Mouse (Mus musculus): ENCODE measurements around the gene Gm3336.
A peak's percentile ranks its signal among the peaks of the same experiment; 100 is the strongest.

The Gm3336 gene

DNA sequence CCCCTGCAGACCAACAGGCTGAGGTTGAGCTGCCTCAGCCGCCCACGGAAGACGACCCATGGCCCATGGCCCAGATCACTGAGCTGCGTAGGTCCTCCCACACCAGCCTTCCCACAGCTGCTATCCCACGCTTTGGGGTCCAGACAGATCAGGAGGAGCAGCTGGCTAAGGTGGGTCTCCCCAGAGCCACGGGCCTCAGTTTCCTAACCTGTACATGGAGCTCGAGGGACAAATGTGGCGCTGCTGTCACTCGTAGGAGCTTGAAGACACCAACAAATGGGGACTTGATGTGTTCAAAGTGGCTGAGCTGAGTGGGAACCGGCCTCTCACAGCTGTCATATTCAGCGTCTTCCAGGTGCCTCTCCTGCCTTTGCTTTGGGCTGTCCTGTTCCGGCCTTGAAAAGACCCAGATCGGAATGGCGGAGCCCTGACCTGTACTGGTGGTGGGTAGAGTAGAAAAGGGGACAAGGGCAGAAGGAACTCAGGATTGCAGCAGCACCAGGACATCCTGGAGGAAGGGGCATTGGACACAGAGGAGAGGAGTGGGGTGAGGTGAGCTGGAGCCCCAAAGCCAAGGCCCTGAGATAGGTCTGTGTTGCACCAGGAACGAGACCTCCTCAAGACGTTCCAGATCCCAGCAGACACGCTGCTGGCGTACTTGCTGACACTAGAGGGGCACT lies 29.0 kb downstream of the Gm3336 start:
- DNase-seq (ENCODE audit: low spot score in 2 of 2), result no peak

DNA sequence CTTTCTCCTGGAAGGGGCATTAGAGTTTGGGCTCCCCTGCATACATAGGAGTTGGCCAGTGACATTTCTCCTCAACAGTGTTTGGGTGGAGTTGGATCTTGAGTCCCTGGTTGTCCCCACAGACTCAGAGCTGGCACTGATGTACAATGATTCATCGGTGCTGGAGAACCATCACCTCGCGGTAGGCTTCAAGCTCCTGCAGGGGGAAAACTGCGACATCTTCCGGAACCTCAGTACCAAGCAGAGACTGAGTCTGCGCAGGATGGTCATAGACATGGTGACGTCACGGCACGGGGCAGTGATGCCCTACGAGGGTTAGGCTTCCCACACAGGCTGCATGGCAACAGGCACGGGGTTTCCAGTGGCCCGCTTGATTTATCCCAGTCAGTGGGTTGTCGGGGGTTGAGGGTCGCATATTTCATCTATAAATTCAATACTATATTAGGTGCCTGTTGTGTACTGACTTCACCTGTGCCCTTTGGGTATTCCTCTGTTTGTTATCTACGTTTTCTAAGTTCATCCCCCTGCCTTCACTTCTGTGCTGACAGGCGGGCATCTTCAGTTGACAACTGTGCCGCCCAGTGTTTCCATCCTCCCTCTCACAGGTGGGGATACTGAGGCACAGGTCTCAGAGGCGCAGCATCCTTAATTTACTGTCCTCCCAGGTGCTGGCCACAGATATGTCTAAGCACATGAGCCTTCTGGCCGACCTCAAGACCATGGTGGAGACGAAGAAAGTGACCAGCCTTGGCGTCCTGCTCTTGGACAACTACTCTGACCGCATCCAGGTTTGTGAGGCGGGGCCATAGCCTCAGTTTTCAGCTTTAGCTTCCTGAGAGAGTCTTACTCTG lies 30.1 kb downstream of the Gm3336 start:
- DNase-seq (ENCODE audit: low spot score in 2 of 2), result no peak

DNA sequence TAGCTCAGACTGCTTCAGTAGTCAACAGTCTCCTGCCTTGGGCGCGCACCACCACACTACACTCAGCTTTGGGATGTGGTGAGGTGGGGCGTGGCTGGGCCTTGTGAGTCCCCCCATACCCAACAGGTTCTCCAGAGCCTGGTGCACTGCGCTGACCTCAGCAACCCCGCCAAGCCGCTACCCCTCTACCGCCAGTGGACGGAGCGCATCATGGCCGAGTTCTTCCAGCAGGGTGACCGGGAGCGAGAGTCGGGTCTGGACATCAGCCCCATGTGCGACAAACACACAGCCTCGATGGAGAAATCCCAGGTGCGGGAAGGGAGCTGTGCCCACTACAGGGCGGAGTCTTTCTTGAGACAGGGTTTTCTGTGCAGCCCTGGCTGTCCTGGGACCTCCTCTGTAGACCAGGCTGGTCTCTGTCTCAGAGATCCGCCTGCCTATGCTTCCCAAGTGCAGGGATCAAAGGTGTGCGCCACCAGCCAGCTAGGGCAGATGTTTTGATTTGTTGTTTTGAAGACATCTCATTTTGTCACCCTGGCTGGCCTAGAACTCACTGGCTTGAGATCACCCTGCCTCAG lies 30.8 kb downstream of the Gm3336 start:
- no peak for DNase-seq (ENCODE audit: low spot score in 2 of 2)

DNA sequence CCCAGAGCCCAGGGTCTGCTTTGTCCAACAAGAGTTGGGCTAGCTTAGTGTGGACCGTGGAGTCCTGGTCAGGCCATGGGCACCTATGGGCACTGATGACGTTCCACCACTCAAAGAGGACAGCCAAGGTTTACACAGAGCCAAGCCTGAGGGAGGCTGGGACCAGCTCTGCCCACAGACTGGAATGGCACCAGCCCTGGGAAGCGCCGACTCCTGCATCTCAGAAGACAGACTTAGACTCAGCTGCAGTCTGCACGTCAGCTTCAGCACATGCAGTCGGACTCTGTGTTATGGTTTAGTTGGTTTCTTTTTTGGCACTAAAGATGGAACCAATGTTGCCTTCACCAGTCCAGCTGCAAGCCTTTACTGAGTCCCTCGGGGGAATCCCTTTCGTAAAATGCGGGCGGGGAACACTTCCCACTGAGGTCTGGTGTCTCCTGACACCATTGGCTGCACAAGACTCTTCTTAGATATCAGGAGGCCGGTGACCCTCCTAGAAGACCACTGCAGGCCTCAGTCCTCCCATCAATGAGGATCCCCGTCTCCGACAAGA lies 31.9 kb downstream of the Gm3336 start:
- DNase-seq (ENCODE audit: low spot score in 2 of 2), result no peak

DNA sequence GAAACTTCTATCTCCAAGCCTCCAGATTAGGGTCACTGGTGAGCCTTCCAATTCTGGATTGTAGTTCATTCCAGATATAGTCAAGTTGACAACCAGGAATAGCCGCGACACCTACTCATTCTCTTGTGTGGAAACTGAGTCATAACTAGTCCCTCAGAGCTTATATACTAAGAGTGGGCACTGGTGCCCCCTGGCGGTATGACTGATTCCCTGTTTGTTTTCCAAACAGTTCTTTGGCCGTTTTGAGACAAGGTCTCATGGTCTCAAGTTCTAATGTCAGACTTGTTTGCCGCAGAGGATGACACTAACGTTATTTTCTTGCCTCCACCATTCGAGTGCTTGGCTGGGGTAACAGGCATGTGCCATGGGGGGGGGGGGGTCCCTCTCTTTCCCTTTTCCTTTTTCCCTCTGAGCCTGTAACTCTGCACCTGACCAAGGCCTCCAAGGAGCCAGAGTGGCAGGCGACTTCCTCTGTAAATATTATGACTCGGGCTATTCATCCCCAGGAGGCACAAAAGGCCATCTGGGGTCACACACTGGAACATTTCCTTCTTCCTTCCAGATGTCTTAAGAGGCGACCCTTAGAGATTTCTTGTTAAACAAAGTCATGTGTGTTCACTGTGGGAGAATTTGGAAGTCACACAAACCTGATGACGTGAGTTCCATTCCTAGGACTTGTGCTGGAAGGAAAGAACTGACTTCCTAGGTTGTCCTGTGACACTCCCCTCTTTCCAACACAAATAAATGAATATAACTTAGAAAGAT lies 33.8 kb downstream of the Gm3336 start:
- DNase-seq (ENCODE audit: low spot score in 2 of 2), result peak in 1 of 2 experiments; percentile 57

DNA sequence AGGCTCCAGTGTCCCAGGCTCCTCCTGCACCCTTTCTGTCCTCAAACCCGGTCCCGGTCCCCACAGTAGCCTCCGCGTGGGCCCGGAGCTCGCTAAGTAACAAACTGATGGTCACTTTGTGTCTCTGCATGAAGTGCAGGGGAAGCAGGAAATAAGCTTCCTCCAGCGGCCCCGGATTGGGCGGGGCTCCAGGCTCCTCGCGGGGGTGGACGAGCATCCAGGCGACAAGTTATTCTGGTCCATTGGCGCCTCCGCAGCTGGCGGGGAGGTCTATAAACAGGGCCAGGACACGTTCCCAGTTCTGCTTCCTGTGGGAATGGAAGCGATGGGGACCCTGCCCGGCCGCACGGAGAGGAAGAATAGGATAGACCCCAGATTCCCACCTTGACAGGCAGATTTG lies 34.8 kb downstream of the Gm3336 start:
- peak; percentile 74 to 81 for DNase-seq (ENCODE audit: low spot score in 2 of 2)

DNA sequence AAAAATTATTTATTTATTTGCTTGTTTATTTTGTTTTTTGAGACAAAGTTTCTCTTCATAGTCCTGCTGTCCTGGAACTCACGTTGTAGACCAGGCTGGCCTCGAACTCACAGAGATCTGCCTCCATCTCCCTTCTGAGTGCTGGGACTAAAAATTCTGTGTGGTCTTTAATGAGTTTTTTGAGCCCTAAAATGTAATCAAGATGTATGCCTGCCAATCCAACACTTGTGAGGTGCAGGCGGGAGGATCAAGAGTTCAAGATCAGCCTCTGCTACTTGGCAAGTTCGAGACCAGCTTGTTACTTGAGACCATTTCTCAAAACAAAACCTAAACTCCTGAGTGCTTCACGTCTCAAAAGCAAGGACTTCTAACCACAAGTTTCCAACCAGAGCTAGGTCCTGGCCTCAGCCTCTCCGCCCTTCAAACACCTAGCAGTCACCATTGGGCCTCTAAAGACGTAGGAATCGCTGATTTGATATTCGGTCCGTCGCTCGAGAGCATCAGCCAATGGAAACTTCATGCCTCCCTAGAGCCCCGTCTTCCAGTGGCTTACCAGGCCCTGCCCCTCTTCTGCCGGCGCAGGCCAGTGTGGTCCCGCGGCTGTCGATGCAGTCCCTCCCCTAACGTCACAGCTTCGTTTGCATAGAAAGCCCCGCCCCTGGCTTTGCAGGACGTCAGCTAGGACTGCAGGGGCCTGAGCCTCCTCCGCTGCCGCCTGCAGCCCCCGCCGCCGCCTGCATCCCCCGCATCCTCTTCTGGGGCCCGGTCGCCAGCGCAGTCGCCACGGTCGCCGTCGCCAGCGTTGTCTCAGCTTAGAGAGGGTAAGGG lies 35.9 kb downstream of the Gm3336 start, which contains the start of gene Rab3a:
Rab3a (plus strand) TSS at position 637 of the 828 bp plus-strand sequence.
- DNase-seq (ENCODE audit: low spot score in 2 of 2), result peak; percentile 96 to 97

DNA sequence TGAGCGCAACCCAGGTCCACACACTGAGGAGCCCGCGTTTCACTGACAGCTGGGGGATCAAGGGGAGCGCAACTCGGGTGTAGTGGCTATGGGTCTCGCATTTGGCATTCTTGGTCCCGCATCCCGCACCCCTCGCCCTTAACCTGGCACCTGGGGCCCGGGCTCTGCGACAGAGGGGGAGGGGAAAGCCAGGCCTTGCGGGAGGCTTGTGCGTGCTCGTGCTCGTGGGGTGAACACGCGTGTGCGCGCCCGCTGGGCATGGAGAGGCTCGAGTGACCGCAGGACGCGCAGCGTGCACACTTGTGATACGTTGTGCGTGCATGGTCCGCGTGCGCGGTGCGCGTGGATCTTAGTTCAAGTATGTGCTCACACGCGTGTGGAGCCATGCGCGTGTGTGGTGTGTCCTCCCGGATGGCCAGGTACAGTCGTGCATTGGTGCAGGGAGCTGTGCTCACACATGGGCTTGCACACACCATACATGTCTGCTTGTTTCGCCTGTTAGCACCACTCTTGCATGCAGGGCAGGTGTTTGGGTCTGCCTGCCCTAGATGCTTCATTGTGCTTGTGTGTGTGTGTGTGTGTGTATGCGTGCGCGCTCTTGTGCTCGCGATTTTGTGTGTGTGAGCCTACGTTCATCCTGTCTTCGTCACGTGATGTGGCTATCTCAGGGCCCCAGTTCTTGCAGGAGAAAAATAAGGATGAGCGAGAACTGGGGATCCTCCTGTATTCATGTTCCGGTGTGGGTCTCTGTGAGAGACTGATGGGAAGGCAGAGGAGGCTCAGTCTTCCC lies 36.7 kb downstream of the Gm3336 start:
- peak; percentile 75 to 79 for DNase-seq (ENCODE audit: low spot score in 2 of 2)

DNA sequence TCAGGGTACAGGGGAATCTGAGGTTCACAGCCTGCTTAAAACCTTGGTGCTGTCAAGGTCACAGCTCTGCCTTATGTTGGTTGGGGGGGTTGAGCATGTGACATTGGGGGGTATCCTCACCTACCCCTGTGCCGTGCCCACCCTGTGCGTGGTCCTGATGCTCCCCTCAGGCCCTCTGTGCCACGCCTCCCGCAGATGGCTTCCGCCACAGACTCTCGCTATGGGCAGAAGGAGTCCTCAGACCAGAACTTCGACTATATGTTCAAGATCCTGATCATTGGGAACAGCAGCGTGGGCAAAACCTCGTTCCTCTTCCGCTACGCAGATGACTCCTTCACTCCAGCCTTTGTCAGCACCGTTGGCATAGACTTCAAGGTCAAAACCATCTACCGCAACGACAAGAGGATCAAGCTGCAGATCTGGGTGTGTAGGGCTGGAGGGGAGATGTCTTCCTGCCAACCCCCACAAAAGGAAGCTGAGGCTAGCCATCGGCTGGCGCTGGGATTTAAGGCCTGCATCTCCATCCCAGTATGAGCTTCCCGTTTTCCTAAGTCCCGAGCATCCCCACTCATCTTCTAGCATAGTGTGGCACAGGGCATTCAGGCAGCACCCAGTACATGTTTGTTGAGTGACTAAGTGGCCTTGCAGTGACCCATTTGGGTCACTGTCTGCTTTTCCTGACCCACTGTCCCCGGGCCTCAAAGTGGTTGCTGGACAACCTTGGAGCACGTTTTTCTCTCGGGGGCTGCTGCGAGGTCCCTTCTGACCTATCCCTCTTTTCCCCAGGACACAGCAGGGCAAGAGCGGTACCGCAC lies 37.5 kb downstream of the Gm3336 start:
- DNase-seq (ENCODE audit: low spot score in 2 of 2), result peak; percentile 12 to 26

DNA sequence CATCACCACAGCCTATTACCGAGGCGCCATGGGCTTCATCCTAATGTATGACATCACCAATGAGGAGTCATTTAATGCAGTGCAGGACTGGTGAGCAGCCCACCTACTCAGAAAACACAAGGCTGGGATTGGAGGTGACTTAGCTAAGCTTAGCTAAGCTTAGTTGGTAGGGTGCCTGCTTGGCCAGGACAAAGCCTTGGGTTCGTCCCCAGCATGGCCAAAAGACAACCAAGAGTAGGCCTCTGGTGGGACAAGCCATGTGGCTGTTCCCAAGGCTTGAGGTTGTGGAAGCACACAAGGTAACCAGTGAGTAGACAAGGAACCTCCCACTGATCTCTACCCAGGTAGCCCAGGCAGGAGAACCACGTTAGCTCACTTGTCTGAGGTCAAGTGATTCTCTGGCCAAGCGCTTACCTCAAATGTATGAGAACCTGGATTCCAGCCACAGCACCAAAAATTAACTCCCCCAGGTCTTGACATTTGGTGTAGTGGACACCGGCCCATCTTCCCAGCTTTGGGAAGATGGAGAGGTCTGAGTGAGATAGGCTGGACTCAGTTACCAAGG lies 38.2 kb downstream of the Gm3336 start:
- DNase-seq (ENCODE audit: low spot score in 2 of 2), result peak in 1 of 2 experiments; percentile 15

DNA sequence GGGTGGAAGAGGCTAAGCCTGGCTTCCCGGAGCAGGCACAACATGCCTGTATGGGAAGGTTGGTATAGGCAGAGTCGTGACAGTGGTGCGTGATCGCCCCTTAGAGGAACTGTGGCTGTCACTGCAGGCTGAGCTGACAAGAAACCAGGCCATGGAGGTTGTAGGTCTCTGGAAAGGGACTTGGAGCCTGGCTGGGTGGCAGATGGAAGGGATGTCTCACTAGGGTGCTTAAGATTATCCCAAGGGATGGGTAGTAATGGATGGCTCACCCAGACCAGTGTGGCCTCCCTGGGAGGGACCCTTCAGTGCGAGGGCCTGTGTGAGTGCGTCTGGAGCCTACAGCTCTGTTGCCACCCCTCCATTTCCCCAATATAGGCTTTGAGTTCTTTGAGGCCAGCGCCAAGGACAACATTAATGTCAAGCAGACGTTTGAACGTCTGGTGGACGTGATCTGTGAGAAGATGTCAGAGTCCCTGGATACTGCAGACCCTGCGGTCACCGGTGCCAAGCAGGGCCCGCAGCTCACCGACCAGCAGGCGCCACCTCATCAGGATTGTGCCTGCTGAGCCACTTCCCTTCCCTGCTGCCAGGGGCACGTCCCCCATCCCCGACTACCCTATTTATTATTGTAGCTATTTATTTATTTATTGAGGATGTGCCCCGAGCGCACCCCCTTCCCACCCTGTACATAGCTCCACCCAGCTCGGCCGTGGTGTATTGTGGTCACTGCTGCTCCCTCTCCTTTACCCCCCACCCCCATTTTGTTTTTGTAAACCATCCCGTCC lies 39.4 kb downstream of the Gm3336 start:
- peak; percentile 20 to 37 for DNase-seq (ENCODE audit: low spot score in 2 of 2)

DNA sequence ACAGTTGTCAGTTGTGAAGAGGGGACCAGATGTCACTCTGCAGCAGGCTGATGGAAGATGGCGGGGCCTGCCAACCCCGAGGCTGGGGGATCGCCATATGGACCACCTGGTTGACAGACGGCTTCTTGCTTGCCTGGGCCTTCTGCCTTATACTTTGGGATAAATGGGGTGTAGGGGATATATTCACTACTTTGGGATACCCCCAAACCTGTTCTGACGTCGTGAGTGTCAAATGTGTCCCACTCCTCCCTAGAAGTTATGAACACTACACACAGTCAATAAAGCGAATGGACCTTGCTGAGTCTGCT lies 39.9 kb downstream of the Gm3336 start:
- DNase-seq (ENCODE audit: low spot score in 2 of 2), result peak in 1 of 2 experiments; percentile 24

DNA sequence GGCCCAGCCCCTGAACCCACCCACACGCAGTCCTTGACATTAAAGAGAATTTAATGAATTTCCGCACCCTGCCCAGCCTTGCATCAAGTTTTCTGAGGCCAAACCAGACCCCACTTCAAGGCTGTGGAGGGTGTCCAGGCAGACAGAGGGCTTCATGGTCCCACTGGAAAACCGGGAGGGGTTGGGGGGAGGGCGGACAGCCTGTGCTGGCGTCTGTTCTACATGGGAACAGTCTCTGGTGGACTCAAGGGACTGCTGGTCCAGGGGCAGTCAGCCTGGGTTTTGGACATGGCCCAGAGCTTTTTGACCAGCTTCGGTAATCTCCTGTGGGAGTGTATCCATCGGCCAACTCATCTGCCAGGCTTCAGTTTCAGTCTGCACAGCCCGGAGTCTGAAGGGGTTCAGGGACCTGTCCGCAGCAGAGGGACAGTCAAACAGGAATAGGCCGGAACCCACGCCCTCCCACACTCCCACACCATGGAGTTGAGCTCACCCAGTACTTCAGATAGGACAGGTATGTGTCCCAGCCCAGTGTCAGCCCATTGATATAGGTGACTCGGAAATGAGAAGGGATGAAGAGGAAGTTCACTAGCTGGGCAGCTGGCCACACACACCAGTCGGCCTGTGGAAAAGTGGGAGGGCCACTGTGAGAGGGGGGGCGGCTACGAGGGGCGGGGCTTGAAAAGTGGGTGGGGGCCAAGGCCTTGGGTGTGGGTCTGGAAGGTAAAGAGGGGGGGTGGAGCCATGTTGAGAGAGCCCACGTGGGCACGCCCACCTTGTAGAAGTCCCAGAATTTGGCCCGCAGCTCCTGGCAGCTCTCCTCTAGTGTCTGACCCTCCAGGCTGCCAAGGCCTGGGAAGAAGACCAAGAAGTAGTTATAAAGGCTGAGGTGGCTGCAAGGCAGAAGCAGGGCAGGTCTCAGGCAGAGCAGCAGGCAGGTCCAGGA lies 40.5 kb downstream of the Gm3336 start:
- peak; percentile 16 to 44 for DNase-seq (ENCODE audit: low spot score in 2 of 2)

DNA sequence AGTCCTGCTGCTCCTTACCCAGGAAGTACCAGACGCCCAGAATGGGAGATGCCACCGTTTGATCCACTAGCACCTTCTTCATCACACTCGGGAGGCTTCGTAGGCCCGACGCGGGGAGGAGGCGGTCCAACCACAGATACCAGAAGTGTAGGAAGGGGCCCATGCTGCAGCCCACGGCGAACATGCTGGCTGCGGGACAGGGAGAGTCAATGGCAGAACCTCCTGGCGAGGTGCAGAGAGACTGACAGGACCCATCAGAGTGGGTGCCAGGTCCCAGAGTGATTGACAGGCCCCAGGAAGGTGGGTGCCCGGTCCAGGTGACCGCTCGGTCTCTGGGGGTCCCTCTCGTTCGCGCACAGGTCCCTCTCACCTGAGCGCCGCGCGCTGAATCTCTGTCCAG lies 42.0 kb downstream of the Gm3336 start:
- no peak for DNase-seq (ENCODE audit: low spot score in 2 of 2)

DNA sequence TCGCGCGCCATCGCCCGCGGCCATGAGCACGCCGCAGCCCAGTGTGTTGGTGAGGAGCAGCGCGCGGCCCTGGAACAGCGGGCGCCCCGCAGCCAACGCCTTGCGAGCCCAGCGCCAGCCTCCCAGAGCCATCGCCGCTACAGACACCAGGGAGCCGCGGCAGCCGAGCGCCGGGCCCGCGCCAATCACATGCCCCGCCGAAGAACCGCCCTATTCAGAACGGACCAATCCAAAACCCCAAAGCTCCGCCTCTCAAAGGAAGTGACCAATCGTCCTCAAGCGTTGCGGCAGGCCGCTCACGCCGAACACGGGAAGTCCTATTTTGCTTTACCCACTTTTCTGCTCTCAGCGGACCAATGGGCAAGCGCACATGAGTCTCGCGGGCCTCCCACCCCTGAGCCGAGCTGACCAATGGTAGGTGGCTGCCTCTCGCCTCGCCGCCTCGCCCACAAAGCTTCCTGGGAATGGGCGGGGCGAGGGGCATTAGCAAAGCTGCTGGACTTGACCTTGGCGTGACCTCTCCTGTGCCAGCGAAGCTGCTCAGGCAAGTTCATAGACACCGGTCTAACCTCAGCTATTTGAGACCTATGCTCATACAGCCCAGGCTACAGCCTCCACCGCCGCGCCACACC lies 42.5 kb downstream of the Gm3336 start, which contains the start of gene Mpv17l2:
Mpv17l2 (minus strand) TSS at position 172 of the 632 bp plus-strand sequence.
- peak; percentile 95 to 96 for DNase-seq (ENCODE audit: low spot score in 2 of 2)

DNA sequence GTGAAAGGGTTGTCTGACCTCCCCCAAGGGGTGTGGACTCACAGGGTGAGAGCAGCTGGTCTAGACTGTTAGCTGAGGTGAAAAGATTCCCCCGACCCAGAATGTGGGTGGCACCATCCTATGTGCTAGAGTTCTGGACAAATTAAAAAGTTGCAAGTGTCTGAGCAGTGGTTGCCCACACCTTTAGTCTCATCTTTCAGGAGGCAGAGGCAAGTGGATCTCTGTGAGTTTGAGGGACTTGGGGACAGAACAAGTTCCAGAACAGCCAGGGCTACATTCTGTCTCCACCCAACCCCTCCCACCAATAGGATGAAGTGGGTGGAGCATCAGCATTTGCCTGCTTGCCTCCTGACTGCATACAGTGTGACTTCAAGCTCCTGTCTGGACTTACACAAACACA lies 43.8 kb downstream of the Gm3336 start:
- no peak for DNase-seq (ENCODE audit: low spot score in 2 of 2)

Measured in frontal cortex, postnatal 10 days (tissue).